Mouse (Mus musculus) monocyte, adult 2 months (primary cell): ENCODE data around the gene Paip2b.
"Not testable (repeated sequence)": the region's sequence is repeated elsewhere in the genome, so short reads cannot be mapped to it uniquely, and the experiment has no call there.

Source experiments
- DNase-seq, 2 experiments: peaks; one replicate each; pipeline ENCODE4 v3.0.0; 2022; ENCODE audit warnings: low spot score in 2 of 2, low read depth in 1 of 2

Gene Paip2b

DNA sequence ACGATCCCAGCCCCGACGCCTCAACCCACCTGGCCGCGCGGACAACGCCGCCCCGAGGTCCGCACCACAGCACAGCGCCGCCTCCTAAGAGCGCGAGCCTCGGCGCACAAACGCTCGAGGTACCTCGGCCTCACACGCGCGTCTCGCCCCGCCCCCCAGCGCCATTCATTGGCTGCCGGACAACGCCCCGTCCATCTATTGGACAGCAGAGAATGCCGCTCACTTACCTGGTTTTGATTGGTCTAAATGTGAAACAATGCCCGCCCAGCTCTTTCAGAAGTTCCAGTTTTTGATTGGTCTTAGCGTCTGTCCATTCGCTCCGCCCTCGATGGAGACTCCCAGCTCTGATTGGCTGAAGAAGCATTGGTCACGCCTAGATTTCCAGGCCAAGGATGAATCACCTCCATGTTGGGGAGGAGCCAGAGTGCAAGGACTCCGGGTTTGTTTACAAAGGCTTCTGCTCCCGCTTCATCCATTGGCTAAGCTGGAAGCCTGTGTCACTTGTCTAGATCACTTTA is at the start of gene Paip2b:
Paip2b (minus strand) TSS at position 136 of the 518 bp plus-strand sequence.
- peak; percentile 94 to 96 for DNase-seq

GRCm38 (mm10) chr6:83879815-83880214 is 48.3 kb upstream of the Paip2b start:
- DNase-seq, result no peak

DNA sequence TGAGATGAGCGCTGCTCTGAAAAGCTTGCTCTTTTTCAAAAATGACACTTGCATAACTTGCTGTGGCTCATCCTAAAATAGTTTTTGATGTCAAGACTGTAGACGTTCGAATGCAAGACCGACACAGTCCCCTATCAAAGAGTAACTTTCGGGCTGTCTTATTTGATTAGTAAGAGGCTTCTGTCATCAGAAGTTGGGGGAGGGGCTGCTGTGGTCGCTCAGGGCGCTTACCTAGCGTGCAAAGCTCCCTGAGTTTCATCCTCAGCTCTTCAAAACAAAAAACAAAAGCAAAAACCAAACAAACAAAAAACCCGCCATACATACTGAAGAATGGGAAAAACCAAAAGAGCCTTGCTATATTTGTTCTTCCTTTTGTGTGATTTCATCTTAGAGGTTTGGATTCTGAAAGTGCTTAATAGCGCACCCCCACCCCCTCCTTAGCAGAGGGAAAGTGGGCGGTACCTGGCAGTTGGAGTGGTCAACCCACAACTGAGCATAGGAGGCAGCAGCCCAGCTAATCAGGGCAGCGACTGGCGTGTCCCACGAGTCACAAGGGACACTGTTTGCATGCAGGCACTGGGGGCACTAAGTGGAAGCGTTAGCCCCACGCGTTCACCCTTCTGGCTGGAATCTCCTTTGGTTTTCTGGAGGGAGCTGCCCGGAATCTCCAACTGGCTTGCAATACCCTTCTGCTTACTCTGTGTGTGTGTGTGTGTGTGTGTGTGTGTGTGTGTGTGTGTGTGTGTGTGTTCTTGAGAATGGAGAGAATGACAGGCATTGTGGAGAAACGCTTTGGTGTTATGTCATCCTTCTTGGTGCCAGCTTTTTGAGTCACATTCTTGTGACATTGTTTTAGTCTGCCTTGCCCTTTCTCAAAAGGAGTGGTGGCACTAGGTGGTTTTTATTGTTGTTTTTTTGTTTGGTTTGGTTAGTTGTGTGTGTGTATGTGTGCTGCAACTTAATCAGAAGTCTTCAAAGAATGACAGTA is 36.4 kb upstream of the Paip2b start:
- DNase-seq, result peak in 1 of 2 experiments; percentile 11

DNA sequence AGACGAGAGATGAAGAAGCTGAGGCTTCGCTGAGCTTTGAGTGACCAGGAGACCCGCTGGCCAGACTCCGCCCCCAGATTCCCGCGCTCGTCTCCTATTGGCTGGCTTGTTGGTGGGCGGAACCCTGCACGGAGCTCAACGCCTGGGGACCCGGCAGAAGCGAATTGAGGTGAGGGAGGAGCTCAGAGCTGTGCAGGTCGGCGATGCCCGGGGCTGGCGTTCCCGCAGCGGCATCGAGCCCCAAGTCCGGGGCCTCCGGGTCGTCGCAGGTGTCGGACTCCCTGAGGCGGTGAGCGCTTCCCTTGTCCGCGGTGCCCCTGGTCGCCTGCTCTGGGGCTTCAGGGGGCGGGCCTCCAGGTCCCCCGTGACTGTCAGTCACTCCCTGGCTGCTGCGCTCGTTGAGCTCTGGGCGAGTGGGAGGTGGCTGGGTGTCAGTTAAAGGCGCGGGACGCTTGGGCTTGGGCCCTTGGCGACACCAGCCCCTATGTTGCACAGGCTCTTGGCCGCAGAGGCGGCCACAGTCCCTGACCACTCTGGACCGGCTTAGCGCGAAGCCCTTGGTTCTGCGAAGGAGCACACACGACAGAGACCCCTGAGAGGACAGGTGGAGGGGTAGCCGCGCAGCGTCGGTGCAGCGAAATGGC is 35.5 kb upstream of the Paip2b start, which contains the start of gene Zfp638:
Zfp638 (plus strand) TSS at position 156 of the 644 bp plus-strand sequence.
- peak; percentile 76 to 88 for DNase-seq

DNA sequence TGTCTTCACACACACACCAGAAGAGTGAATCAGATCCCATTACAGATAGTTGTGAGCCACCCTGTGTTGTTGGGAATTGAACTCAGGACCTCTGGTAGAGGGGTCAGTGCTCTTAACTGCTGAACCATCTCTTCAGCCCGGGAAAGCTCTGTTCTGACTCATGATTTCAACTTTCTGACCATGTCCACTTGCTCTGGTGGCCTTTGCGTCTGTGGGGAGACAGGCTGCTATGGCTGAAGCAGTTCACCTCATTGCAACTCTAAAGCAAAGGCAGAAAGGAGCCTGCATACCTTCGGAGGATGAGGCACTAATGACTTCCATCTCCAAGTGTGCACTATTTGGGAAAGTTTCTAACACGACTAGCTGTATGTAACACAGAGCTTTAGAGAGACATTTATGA is 34.9 kb upstream of the Paip2b start:
- DNase-seq, result no peak

GRCm38 (mm10) chr6:83863538-83863937 is 32.0 kb upstream of the Paip2b start:
- no peak for DNase-seq

DNA sequence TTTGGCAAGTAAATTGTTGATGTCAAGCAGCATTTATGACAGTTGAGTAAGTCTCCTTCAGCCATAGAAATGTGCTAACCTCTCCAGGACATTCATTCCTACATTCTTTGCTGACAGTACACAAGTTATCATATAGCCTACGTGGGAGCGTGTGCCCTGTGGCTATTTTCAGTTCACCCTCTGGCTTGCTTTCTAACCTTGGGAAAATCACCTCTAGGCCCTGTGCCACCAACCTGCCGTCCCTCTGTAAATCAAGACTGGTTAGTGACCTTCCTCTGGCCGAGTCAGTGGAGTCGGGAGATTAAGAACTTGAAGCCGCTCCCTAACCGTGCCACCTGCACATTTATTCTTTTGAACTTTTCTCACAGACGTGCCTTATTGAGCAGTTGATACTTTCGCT is 28.5 kb upstream of the Paip2b start:
- DNase-seq, result no peak

- DNase-seq, result no peak
These were observed 25.9 kb upstream of the Paip2b start for GRCm38 (mm10) chr6:83857476-83857875.

GRCm38 (mm10) chr6:83849446-83849845 is 17.9 kb upstream of the Paip2b start:
- no peak for DNase-seq

- no peak for DNase-seq
These were observed 14.6 kb upstream of the Paip2b start for GRCm38 (mm10) chr6:83846141-83846540.

DNA sequence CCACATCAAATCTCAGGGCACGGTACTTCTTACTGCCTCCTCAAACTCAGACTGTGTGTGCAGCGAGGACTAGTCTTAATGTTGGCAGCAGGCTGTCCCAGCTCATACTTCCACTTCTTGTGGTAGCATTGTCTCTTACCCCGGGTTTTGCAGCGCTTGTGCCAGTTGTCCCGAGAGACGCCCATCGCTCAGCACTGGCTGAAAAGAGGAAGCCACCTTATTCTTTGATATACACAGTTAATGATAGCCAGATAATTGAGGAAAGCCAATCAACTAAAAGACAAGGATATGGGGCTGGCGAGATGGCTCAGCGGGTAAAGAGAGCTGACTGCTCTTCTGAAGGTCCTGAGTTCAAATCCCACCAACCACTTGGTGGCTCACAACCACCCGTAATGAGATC is 13.4 kb upstream of the Paip2b start:
- DNase-seq, result no peak

GRCm38 (mm10) chr6:83840086-83840485 is 8.5 kb upstream of the Paip2b start:
- no peak for DNase-seq

- no peak for DNase-seq
These were observed 6.5 kb upstream of the Paip2b start for GRCm38 (mm10) chr6:83838046-83838445.

DNA sequence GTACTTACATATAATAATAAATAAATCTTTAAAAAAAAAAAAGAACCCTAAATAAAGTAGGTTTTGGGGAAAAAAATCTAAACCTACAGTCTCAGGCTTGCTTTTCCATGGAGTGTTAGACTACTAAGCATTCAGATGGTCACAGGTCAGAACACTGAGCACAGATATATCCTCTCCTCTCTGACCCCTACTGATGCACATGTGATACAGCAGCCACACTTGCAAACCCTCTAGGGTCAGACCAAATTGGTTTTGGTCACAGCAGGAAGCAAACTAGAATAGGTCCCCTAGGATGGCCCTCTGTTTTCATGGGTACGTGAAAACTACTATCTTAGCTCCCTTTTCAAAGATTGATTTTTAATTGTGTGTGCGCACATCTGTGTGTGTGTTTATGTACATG is 5.3 kb upstream of the Paip2b start:
- DNase-seq, result no peak

- not testable (repeated sequence) for DNase-seq
These were observed 852 bp upstream of the Paip2b start for GRCm38 (mm10) chr6:83832393-83832792.

DNA sequence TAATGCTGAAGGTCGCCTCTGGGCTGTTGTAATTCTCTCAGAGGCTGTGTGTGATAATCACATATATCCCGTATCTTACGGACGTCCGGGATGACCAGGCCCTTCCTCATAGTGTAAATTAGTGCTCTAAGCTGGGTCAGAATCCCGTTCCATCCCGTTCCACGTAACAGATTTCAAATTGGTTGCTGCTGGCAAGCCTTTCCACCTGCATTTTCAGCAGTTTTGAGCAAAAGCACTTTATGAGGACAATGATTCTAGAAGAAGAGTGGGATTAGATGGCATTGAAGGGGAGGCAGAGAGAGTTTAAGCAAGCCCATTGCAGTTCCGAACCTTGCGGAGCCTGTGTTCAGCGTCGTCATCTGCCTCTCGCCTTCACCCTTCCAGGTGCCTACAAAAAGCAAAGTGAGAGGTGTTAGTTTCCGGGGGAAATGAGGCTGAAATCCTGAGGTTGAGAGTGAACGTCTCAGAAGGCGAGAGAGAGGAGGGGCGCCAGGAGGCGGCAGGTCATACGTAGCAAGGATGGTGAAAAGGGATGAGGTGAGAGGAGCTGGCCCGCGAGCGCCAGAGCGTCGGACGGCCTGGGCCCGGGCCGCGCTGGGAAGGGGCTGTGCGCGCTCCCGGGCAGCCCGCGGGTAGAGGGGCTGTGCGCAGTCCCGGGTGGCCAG is 468 bp downstream of the Paip2b start:
- DNase-seq, result no peak

DNA sequence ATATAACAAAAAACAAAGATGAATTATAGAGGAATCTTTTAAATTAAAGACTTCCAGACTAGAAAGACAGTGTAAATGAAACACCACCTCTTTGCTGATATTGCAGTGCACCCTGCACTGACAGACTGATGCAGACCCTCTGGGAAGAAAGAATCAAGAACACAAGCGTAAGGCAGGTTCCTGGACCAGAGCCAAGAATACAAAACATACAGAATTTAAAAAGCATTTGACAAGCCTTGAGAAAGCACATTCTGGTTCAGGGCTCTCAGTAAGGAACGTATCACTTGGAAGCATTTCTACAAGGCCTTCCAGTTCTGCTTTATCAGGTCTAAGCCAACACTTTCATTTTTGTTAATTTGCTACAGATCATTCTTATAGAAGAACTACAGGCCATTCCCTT is 9.7 kb downstream of the Paip2b start:
- DNase-seq, result no peak

DNA sequence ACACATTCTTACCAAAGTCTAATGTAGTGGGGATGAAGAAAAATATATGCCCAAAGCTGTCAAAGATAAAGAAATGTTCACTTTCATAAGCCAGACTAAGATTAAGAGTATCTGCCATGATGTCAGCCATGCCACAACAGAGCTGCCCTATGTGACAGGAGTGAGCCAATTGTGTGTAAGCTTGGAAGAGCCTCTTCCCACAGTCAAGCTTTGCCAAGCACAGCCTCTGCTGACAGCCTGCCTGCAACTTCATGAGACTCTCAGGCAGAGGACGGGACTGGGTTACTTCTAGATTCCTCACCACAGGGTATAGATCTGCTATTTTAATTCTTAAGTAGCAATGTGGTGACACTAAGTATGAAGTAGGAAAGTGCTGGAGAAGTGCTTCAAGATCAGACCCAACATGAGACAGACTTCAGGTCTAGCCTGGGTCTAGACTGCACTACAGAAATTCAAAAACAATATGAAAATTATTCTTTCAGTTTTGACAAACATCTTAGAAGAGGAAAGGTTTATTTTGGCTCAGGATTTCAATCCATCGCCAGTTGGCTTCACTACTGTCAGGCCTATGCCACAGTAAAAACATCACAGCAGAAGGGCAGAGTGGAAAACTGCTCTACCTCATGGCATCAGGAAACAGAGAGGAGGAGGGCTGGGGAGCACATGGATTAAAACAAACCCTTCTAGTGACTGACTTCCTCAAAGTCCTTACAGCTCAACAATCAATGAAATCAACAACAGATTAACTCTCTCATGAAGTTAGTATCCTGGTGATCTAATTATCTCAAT is 10.6 kb downstream of the Paip2b start:
- DNase-seq, result no peak

DNA sequence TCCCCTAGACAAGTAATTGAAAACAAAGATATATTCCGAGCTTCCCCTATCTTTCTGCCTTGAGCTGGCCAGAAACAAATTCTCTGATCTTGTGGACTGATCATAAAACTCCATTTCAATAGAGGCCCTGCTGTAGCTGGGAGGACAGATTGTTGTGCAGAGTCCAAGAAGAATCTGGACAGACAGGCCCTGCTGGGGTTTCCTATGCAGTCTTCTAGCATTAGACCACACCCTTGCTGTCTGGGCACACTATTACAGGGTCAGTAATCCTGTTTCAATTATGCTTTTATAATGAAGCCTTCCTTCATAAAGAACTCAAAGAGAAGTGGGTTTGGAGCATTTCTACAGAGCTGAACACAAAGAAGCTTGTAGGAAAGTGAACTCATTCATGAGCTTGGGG is 12.5 kb downstream of the Paip2b start:
- DNase-seq, result no peak

- DNase-seq, result no peak
These were observed 15.7 kb downstream of the Paip2b start for GRCm38 (mm10) chr6:83815801-83816200.

GRCm38 (mm10) chr6:83802846-83803245 is 28.7 kb downstream of the Paip2b start:
- no peak for DNase-seq
